Mouse (Mus musculus): ENCODE measurements around the gene Rnf167. TPM values are rescaled to one million over a fixed set of nuclear protein-coding genes. Genes with fewer than 3 reads are reported as not detected.

Rnf167 gene
- polyA plus RNA-seq (2017; shearing (Covaris generic)) = 428 TPM

GRCm38 (mm10) chr11:70646691-70647650 lies at the start of gene Rnf167, which contains the start of gene Slc25a11:
Gene Rnf167, plus strand, starts transcription at chr11:70647235.
Gene Slc25a11, minus strand, starts transcription at chr11:70647479.

GRCm38 (mm10) chr11:70615516-70616093 lies 31.4 kb upstream of the Rnf167 start, which contains the start of gene 4930544D05Rik:
Gene 4930544D05Rik, plus strand, starts transcription at chr11:70615848.

GRCm38 (mm10) chr11:70619101-70619500 lies 27.9 kb upstream of the Rnf167 start, which contains the start of gene Chrne:
Gene Chrne, minus strand, starts transcription at chr11:70619216.

GRCm38 (mm10) chr11:70638714-70639278 lies 8.2 kb upstream of the Rnf167 start, which contains the start of gene Gp1ba:
Gene Gp1ba, plus strand, starts transcription at chr11:70639122.

GRCm38 (mm10) chr11:70654198-70654922 lies 7.3 kb downstream of the Rnf167 start, which contains the start of gene Pfn1:
Gene Pfn1, minus strand, starts transcription at chr11:70654644.

GRCm38 (mm10) chr11:70656964-70657363 lies 9.9 kb downstream of the Rnf167 start, which contains the start of gene Eno3:
Gene Eno3, plus strand, starts transcription at chr11:70657202.

GRCm38 (mm10) chr11:70668771-70669505 lies 21.9 kb downstream of the Rnf167 start, which contains the start of gene Spag7:
Gene Spag7, minus strand, starts transcription at chr11:70669416.

GRCm38 (mm10) chr11:70687601-70688199 lies 40.7 kb downstream of the Rnf167 start, which contains the start of gene Camta2:
Gene Camta2, minus strand, starts transcription at chr11:70688105.

GRCm38 (mm10) chr11:70699722-70700556 lies 52.9 kb downstream of the Rnf167 start, which contains the start of the genes Inca1 and Kif1c:
Gene Inca1, minus strand, starts transcription at chr11:70700155.
Gene Kif1c, plus strand, starts transcription at chr11:70700548.

Other genes with a start within 250 kb of the Rnf167 start
- 13.5 TPM for gene Pelp1, start 237.2 kb upstream of the Rnf167 start, polyA plus RNA-seq (2017; shearing (Covaris generic))
- gene Arrb2, start 214.6 kb upstream of the Rnf167 start, polyA plus RNA-seq (2017; shearing (Covaris generic)) = 284 TPM
- 70.2 TPM for gene Med11, start 195.3 kb upstream of the Rnf167 start, polyA plus RNA-seq (2017; shearing (Covaris generic))
- gene Zmynd15, start 187.8 kb upstream of the Rnf167 start, polyA plus RNA-seq (2017; shearing (Covaris generic)) = 0.13 TPM
- gene Cxcl16, start 187.3 kb upstream of the Rnf167 start, polyA plus RNA-seq (2017; shearing (Covaris generic)) = 1.1 TPM
- gene Tm4sf5, start 142.0 kb upstream of the Rnf167 start, polyA plus RNA-seq (2017; shearing (Covaris generic)) = 1.2 TPM
- not detected for gene Vmo1, start 132.6 kb upstream of the Rnf167 start, polyA plus RNA-seq (2017; shearing (Covaris generic))
- not detected for gene Gltpd2, start 128.0 kb upstream of the Rnf167 start, polyA plus RNA-seq (2017; shearing (Covaris generic))
- 353 TPM for gene Psmb6, start 121.9 kb upstream of the Rnf167 start, polyA plus RNA-seq (2017; shearing (Covaris generic))
- not detected for gene Gm40193, start 114.3 kb upstream of the Rnf167 start, polyA plus RNA-seq (2017; shearing (Covaris generic))
- gene Pld2, start 107.2 kb upstream of the Rnf167 start, polyA plus RNA-seq (2017; shearing (Covaris generic)) = 1.9 TPM
- gene Mink1, start 84.4 kb upstream of the Rnf167 start, polyA plus RNA-seq (2017; shearing (Covaris generic)) = 17.5 TPM
- gene 4930544D05Rik, start 31.4 kb upstream of the Rnf167 start, polyA plus RNA-seq (2017; shearing (Covaris generic)) = 0.30 TPM
- gene Chrne, start 28.0 kb upstream of the Rnf167 start, polyA plus RNA-seq (2017; shearing (Covaris generic)) = 1.1 TPM
- gene Gp1ba, start 8.1 kb upstream of the Rnf167 start, polyA plus RNA-seq (2017; shearing (Covaris generic)) = 0.08 TPM
- gene Slc25a11, start 244 bp downstream of the Rnf167 start, polyA plus RNA-seq (2017; shearing (Covaris generic)) = 168 TPM
- 5,457 TPM for gene Pfn1, start 7.4 kb downstream of the Rnf167 start, polyA plus RNA-seq (2017; shearing (Covaris generic))
- 36.6 TPM for gene Eno3, start 10.0 kb downstream of the Rnf167 start, polyA plus RNA-seq (2017; shearing (Covaris generic))
- 81.0 TPM for gene Spag7, start 22.2 kb downstream of the Rnf167 start, polyA plus RNA-seq (2017; shearing (Covaris generic))
- gene Camta2, start 40.9 kb downstream of the Rnf167 start, polyA plus RNA-seq (2017; shearing (Covaris generic)) = 43.3 TPM
- 0.66 TPM for gene Inca1, start 52.9 kb downstream of the Rnf167 start, polyA plus RNA-seq (2017; shearing (Covaris generic))
- gene Kif1c, start 53.3 kb downstream of the Rnf167 start, polyA plus RNA-seq (2017; shearing (Covaris generic)) = 1.8 TPM
- 7.6 TPM for gene Zfp3, start 117.0 kb downstream of the Rnf167 start, polyA plus RNA-seq (2017; shearing (Covaris generic))
- gene Scimp, start 165.4 kb downstream of the Rnf167 start, polyA plus RNA-seq (2017; shearing (Covaris generic)) = 0.38 TPM
- gene Rabep1, start 197.5 kb downstream of the Rnf167 start, polyA plus RNA-seq (2017; shearing (Covaris generic)) = 46.9 TPM